Mouse (Mus musculus): Measurements from ENCODE around the gene Cldn19.
"Not testable (repeated sequence)": the region's sequence is repeated elsewhere in the genome, so short reads cannot be mapped to it uniquely, and the experiment has no call there.

Cldn19 gene

GRCm38 (mm10) chr4:119248407-119248965, 6.7 kb upstream of the Cldn19 start:
- in situ Hi-C loops (cut with MboI; ENCODE audit: low sequenced_read_pairs): loop anchor here (10.0 kb wide), 1 partner anchor 96 kb away; no protein-coding TSS in a partner anchor

GRCm38 (mm10) chr4:119252025-119252808, 3.0 kb upstream of the Cldn19 start:
- in situ Hi-C loops (cut with MboI; ENCODE audit: low sequenced_read_pairs): no loop called here

GRCm38 (mm10) chr4:119254012-119254618, 1.1 kb upstream of the Cldn19 start:
- in situ Hi-C loops (cut with MboI; ENCODE audit: low sequenced_read_pairs): no loop called here

GRCm38 (mm10) chr4:119257083-119257482, 1.9 kb downstream of the Cldn19 start:
- in situ Hi-C loops (cut with MboI; ENCODE audit: low sequenced_read_pairs): no loop called here

- in situ Hi-C loops (cut with MboI; ENCODE audit: low sequenced_read_pairs): no loop called here
Observed at GRCm38 (mm10) chr4:119259344-119260254, 4.4 kb downstream of the Cldn19 start.

- in situ Hi-C loops (cut with MboI; ENCODE audit: low sequenced_read_pairs): no loop called here
Observed at GRCm38 (mm10) chr4:119261087-119261713, 6.0 kb downstream of the Cldn19 start.

- in situ Hi-C loops (cut with MboI; ENCODE audit: low sequenced_read_pairs): no loop called here
Observed at GRCm38 (mm10) chr4:119262483-119262882, 7.3 kb downstream of the Cldn19 start.

- in situ Hi-C loops (cut with MboI; ENCODE audit: low sequenced_read_pairs): no loop called here
Observed at GRCm38 (mm10) chr4:119263459-119263858, 8.2 kb downstream of the Cldn19 start.

- in situ Hi-C loops (cut with MboI; ENCODE audit: low sequenced_read_pairs): no loop called here
Observed at GRCm38 (mm10) chr4:119266606-119267005, 11.4 kb downstream of the Cldn19 start.

- in situ Hi-C loops (cut with MboI; ENCODE audit: low sequenced_read_pairs): no loop called here
Observed at GRCm38 (mm10) chr4:119274627-119275026, 19.4 kb downstream of the Cldn19 start.

- in situ Hi-C loops (cut with MboI; ENCODE audit: low sequenced_read_pairs): no loop called here
Observed at GRCm38 (mm10) chr4:119275226-119275625, 20.0 kb downstream of the Cldn19 start.

- in situ Hi-C loops (cut with MboI; ENCODE audit: low sequenced_read_pairs): no loop called here
Observed at GRCm38 (mm10) chr4:119275726-119276125, 20.5 kb downstream of the Cldn19 start.

GRCm38 (mm10) chr4:119278784-119279183, 23.6 kb downstream of the Cldn19 start:
- in situ Hi-C loops (cut with MboI; ENCODE audit: low sequenced_read_pairs): not testable (repeated sequence)

- in situ Hi-C loops (cut with MboI; ENCODE audit: low sequenced_read_pairs): no loop called here
Observed at GRCm38 (mm10) chr4:119284861-119285260, 29.6 kb downstream of the Cldn19 start.

GRCm38 (mm10) chr4:119285336-119285735, 30.1 kb downstream of the Cldn19 start:
- in situ Hi-C loops (cut with MboI; ENCODE audit: low sequenced_read_pairs): no loop called here

GRCm38 (mm10) chr4:119291921-119292320, 36.7 kb downstream of the Cldn19 start:
- in situ Hi-C loops (cut with MboI; ENCODE audit: low sequenced_read_pairs): no loop called here

- in situ Hi-C loops (cut with MboI; ENCODE audit: low sequenced_read_pairs): no loop called here
Observed at GRCm38 (mm10) chr4:119292771-119293573, 37.8 kb downstream of the Cldn19 start.

GRCm38 (mm10) chr4:119293574-119294258, 38.5 kb downstream of the Cldn19 start:
- in situ Hi-C loops (cut with MboI; ENCODE audit: low sequenced_read_pairs): no loop called here
